Mouse (Mus musculus): ENCODE measurements around the gene Ppp1r12a. TPM values are rescaled to one million over a fixed set of nuclear protein-coding genes. Genes with fewer than 3 reads are reported as not detected.
A peak's percentile ranks its signal among the peaks of the same experiment; 100 is the strongest.
"Not testable (repeated sequence)": the region's sequence is repeated elsewhere in the genome, so short reads cannot be mapped to it uniquely, and the experiment has no call there.

The Ppp1r12a gene
- total and polyA plus RNA-seq, 2 experiments from 2014 or later = 51.6 to 92.3 TPM

- Histone ChIP-seq H3K36me3 (ENCODE audit: insufficient read depth) (peaks cover 39% of the 10 kb centered on the region), H3K9me3 (ENCODE audit: low read length) (no peaks in the 10 kb centered on the region), H3K27ac (ENCODE audit: low read depth, low read length) (no peak overlapping the region), H3K27me3 (ENCODE audit: insufficient read depth, low read length) (no peaks in the 10 kb centered on the region), H3K9ac (no peak overlapping the region), H3K4me3 (ENCODE audit: low read depth, low read length) (no peak overlapping the region), H3K4me1 (ENCODE audit: insufficient read depth) (no peaks in the 10 kb centered on the region), H3K4me2 (ENCODE audit: low read depth) (no peak overlapping the region)
- WGBS = 77% methylated on average over 7 of the region's 7 CpGs
- no peak for TF ChIP-seq CTCF (IDR thresholded peaks at IDR 0.05; ENCODE audit: low read depth)
- no peak for ATAC-seq
- no peak for DNase-seq
These were observed 109.2 kb downstream of the Ppp1r12a start for GRCm38 (mm10) chr10:108271201-108271600.

DNA sequence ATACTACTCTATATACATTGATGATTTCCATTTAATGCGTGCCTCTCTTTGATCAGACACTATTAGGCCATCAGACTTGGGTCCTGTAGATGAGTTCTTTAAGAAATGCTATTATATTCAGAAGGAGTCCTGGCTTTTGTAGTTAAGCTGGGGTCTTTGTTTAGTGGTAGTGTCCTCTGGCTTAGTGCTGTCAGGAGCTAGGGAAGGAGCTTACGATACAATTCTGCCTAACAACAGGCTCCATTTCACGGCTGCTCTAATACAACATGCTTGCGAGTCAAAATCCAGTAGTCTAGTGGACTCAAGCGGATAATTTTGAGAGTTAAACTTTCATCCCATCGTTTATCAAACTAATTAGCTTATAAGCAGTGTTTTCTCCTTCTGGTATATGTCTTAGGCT lies 114.7 kb downstream of the Ppp1r12a start:
- no peak overlapping the region for H3K4me2 ChIP-seq (ENCODE audit: low read depth)
- H3K36me3 ChIP-seq (ENCODE audit: insufficient read depth) = peaks cover 29% of the 10 kb centered on the region
- no peaks in the 10 kb centered on the region for H3K27me3 ChIP-seq (ENCODE audit: insufficient read depth, low read length)
- WGBS = 73% methylated on average over 6 of the region's 6 CpGs
- ATAC-seq (no peak), DNase-seq (no peak)
- no peak for TF ChIP-seq CTCF (IDR thresholded peaks at IDR 0.05; ENCODE audit: low read depth)
- no peak overlapping the region for H3K9ac ChIP-seq
- H3K9me3 ChIP-seq (ENCODE audit: low read length) = no peaks in the 10 kb centered on the region
- H3K4me3 ChIP-seq (ENCODE audit: low read depth, low read length) = no peak overlapping the region
- no peaks in the 10 kb centered on the region for H3K4me1 ChIP-seq (ENCODE audit: insufficient read depth)
- H3K27ac ChIP-seq (ENCODE audit: low read depth, low read length) = no peak overlapping the region

GRCm38 (mm10) chr10:108277198-108277597 lies 115.2 kb downstream of the Ppp1r12a start:
- H3K27me3 ChIP-seq (ENCODE audit: insufficient read depth, low read length) = no peaks in the 10 kb centered on the region
- no peak overlapping the region for H3K4me2 ChIP-seq (ENCODE audit: low read depth)
- no peaks in the 10 kb centered on the region for H3K4me1 ChIP-seq (ENCODE audit: insufficient read depth)
- peaks cover 26% of the 10 kb centered on the region for H3K36me3 ChIP-seq (ENCODE audit: insufficient read depth)
- no peak overlapping the region for H3K9ac ChIP-seq
- no peak for TF ChIP-seq CTCF (IDR thresholded peaks at IDR 0.05; ENCODE audit: low read depth)
- H3K9me3 ChIP-seq (ENCODE audit: low read length) = no peaks in the 10 kb centered on the region
- no peak overlapping the region for H3K4me3 ChIP-seq (ENCODE audit: low read depth, low read length)
- ATAC-seq (no peak), DNase-seq (no peak)
- 77% methylated on average over 7 of the region's 7 CpGs for WGBS
- no peak overlapping the region for H3K27ac ChIP-seq (ENCODE audit: low read depth, low read length)

DNA sequence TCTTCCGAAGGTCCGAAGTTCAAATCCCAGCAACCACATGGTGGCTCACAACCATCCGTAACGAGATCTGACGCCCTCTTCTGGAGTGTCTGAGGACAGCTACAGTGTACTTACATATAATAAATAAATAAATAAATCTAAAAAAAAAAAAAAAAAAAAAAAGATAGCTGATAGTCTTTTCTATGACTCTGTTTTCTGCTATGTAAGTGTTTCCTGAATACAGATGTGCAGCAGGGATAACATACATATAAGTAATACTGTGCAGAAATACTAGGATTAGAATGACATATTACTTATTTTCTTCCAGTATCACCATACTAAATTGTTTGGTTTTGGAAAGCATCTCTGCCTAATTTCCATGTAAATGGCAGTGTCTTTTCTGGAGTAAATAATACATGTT lies 119.1 kb downstream of the Ppp1r12a start:
- not testable (repeated sequence) for H3K27me3 ChIP-seq (ENCODE audit: insufficient read depth, low read length); H3K4me2 ChIP-seq (ENCODE audit: low read depth); H3K9ac ChIP-seq; H3K4me1 ChIP-seq (ENCODE audit: insufficient read depth); ATAC-seq; H3K27ac ChIP-seq (ENCODE audit: low read depth, low read length); DNase-seq; H3K9me3 ChIP-seq (ENCODE audit: low read length); H3K4me3 ChIP-seq (ENCODE audit: low read depth, low read length)
- H3K36me3 ChIP-seq (ENCODE audit: insufficient read depth) = peaks cover 13% of the 10 kb centered on the region
- WGBS = 94% methylated on average over 3 of the region's 5 CpGs

DNA sequence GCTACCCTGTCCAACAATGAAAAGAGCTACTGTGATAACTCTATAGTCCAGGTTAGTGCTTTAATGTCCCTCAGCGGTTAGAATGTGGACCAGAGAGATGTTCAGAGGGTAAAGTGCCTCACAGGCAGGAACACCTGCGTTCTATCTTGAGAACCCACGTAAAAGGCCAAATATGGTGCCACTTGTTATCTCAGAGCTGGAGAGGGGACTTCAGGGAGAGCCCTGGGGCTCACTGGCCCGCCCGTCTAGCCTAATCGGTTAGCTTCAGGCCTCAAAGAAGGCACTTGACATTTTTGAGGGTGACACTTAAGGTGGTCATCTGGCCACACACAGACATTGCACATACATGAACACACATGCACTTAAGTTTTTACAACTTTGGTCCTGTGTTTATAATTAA lies 120.4 kb downstream of the Ppp1r12a start:
- no peak for DNase-seq

GRCm38 (mm10) chr10:108283418-108283817 lies 121.4 kb downstream of the Ppp1r12a start:
- peaks cover 9% of the 10 kb centered on the region for H3K36me3 ChIP-seq (ENCODE audit: insufficient read depth)
- H3K27me3 ChIP-seq (ENCODE audit: insufficient read depth, low read length) = no peaks in the 10 kb centered on the region
- no peak overlapping the region for H3K27ac ChIP-seq (ENCODE audit: low read depth, low read length)
- WGBS = 95% methylated on average over 2 of the region's 2 CpGs
- no peak for ATAC-seq
- H3K4me1 ChIP-seq (ENCODE audit: insufficient read depth) = no peaks in the 10 kb centered on the region
- DNase-seq = no peak
- H3K9ac ChIP-seq = no peak overlapping the region
- no peaks in the 10 kb centered on the region for H3K9me3 ChIP-seq (ENCODE audit: low read length)
- H3K4me3 ChIP-seq (ENCODE audit: low read depth, low read length) = no peak overlapping the region
- H3K4me2 ChIP-seq (ENCODE audit: low read depth) = no peak overlapping the region
- TF ChIP-seq CTCF (IDR thresholded peaks at IDR 0.05; ENCODE audit: low read depth) = no peak

More for the DNA sequence above, 120.4 kb downstream of the Ppp1r12a start:
- ATAC-seq = no peak
- Histone ChIP-seq H3K4me3 (ENCODE audit: low read depth, low read length) (no peak overlapping the region), H3K36me3 (ENCODE audit: insufficient read depth) (peaks cover 9% of the 10 kb centered on the region), H3K4me2 (ENCODE audit: low read depth) (no peak overlapping the region), H3K9me3 (ENCODE audit: low read length) (no peaks in the 10 kb centered on the region), H3K27ac (ENCODE audit: low read depth, low read length) (no peak overlapping the region), H3K9ac (no peak overlapping the region), H3K27me3 (ENCODE audit: insufficient read depth, low read length) (no peaks in the 10 kb centered on the region), H3K4me1 (ENCODE audit: insufficient read depth) (no peaks in the 10 kb centered on the region)
- TF ChIP-seq CTCF (IDR thresholded peaks at IDR 0.05; ENCODE audit: low read depth) = no peak
- WGBS = 93% methylated on average over 6 of the region's 6 CpGs

- DNase-seq (no peak), ATAC-seq (peak; percentile 52)
- no peaks in the 10 kb centered on the region for H3K9me3 ChIP-seq (ENCODE audit: low read length)
- H3K36me3 ChIP-seq (ENCODE audit: insufficient read depth) = peaks cover 9% of the 10 kb centered on the region
- H3K27ac ChIP-seq (ENCODE audit: low read depth, low read length) = no peak overlapping the region
- H3K4me1 ChIP-seq (ENCODE audit: insufficient read depth) = no peaks in the 10 kb centered on the region
- no peak overlapping the region for H3K4me3 ChIP-seq (ENCODE audit: low read depth, low read length)
- H3K27me3 ChIP-seq (ENCODE audit: insufficient read depth, low read length) = no peaks in the 10 kb centered on the region
- no peak overlapping the region for H3K9ac ChIP-seq
- no peak for TF ChIP-seq CTCF (IDR thresholded peaks at IDR 0.05; ENCODE audit: low read depth)
- 63% methylated on average over 4 of the region's 4 CpGs for WGBS
- no peak overlapping the region for H3K4me2 ChIP-seq (ENCODE audit: low read depth)
These were observed 121.8 kb downstream of the Ppp1r12a start for GRCm38 (mm10) chr10:108283837-108284236.

GRCm38 (mm10) chr10:108284445-108284844 lies 122.5 kb downstream of the Ppp1r12a start:
- peaks cover 9% of the 10 kb centered on the region for H3K36me3 ChIP-seq (ENCODE audit: insufficient read depth)
- H3K4me1 ChIP-seq (ENCODE audit: insufficient read depth) = no peaks in the 10 kb centered on the region
- TF ChIP-seq CTCF (IDR thresholded peaks at IDR 0.05; ENCODE audit: low read depth) = no peak
- H3K27ac ChIP-seq (ENCODE audit: low read depth, low read length) = no peak overlapping the region
- no peaks in the 10 kb centered on the region for H3K9me3 ChIP-seq (ENCODE audit: low read length)
- ATAC-seq = no peak
- no peak overlapping the region for H3K4me2 ChIP-seq (ENCODE audit: low read depth)
- H3K27me3 ChIP-seq (ENCODE audit: insufficient read depth, low read length) = no peaks in the 10 kb centered on the region
- WGBS = 86% methylated on average over 4 of the region's 4 CpGs
- no peak overlapping the region for H3K4me3 ChIP-seq (ENCODE audit: low read depth, low read length)
- H3K9ac ChIP-seq = no peak overlapping the region
- DNase-seq = no peak
